Mouse (Mus musculus) layer of hippocampus, adult 9-10 months (tissue): ENCODE data around the gene Itgbl1.
A peak's percentile ranks its signal among the peaks of the same experiment; 100 is the strongest.
"Not testable (repeated sequence)": the region's sequence is repeated elsewhere in the genome, so short reads cannot be mapped to it uniquely, and the experiment has no call there.

Experiments used
- DNase-seq: peaks from one replicate; pipeline ENCODE4 v3.0.0; 2022; ENCODE audit warnings: low spot score

The Itgbl1 gene

DNA sequence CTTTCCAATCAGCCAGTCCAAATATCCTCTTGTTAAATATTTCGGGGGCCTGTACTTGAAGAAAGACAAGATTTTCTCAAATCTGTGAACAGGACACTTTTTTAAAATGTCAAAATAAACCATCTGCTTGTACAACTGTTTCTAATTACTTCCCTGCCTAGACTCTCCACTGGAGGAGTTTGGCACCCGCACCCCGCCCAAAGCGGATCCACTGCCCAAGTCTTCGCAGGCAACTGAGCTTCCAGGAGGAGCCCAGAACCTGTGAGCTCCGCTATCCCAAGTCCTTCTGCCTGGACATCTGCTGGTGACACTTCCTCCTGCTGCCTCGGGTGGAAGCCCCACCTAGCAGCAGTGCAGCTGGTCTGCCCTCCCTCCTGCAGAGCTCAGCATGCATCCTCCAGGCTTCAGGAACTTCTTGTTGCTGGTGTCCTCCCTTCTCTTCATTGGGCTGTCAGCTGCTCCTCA lies at the start of gene Itgbl1:
Itgbl1 (plus strand) TSS at position 51 of the 465 bp plus-strand sequence.
- peak; percentile 9 for DNase-seq

DNA sequence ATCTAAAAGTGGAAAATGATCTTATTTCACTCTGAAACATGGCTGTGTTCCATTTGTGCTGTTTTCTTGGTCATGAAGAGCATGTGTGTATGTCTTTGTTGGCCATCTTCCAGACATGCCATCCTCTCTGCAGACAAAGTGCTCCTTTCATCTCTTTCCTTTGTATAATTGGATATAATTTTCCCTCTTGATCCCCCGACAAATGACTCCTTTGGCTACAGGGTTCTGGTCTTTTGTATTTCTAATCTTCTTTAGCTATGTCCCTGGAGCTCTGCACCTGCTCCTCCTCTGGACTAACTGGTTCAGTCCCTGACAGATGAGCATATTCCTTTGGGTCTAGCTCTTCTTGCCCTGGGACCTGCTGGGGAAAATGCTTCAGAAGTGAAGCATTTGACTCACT lies 36.8 kb upstream of the Itgbl1 start:
- DNase-seq: no peak

GRCm38 (mm10) chr14:123626501-123627179 lies 33.1 kb upstream of the Itgbl1 start, which contains the start of gene Nalcn:
TSS of gene Nalcn (minus strand) at chr14:123627144.
- peak; percentile 29 for DNase-seq

DNA sequence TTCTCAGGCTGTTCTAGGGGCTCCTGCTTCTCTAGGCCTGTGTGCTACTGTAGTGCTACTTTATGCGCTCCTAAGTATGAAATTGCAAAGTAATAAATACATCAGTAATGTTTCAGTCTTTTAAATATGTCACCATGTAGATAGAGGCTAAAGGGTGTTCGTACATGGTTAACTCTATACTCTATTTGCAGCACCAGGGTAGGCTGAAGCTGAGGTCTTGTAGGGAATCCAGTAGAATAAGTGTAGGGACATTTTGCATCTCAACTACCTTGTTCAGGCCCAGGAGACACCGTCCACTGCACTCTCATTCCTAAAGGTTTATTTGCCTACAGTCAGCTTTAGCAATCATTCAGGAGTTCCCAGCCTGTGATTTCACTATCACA lies 32.6 kb upstream of the Itgbl1 start:
- peak; percentile 12 for DNase-seq

GRCm38 (mm10) chr14:123661091-123661491 lies 1.3 kb downstream of the Itgbl1 start:
- peak; percentile 6 for DNase-seq

GRCm38 (mm10) chr14:123662386-123662785 lies 2.6 kb downstream of the Itgbl1 start:
- no peak for DNase-seq

GRCm38 (mm10) chr14:123663206-123663605 lies 3.4 kb downstream of the Itgbl1 start:
- no peak for DNase-seq

- no peak for DNase-seq
These were observed 4.7 kb downstream of the Itgbl1 start for GRCm38 (mm10) chr14:123664451-123664850.

- DNase-seq: not testable (repeated sequence)
These were observed 11.3 kb downstream of the Itgbl1 start for GRCm38 (mm10) chr14:123671076-123671475.

DNA sequence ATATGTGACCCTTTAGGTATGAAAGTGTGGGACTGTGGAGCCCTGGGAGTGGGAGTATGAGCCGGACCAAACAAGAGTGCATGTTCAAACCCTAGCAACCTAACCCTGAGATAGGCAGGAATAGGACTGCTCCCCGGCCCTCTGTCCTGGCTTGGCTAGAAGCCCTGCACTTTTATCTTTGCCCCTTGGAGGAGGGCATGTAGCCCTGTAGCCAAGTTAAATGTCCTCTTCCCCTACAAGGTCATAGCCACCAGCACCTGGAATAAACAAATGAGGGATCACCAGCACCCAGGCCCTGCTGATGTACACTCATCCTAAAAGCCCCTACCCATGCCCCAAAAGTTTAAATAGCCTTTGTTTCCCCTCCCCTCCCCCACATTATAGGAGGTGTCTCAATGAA lies 18.3 kb downstream of the Itgbl1 start:
- no peak for DNase-seq

DNA sequence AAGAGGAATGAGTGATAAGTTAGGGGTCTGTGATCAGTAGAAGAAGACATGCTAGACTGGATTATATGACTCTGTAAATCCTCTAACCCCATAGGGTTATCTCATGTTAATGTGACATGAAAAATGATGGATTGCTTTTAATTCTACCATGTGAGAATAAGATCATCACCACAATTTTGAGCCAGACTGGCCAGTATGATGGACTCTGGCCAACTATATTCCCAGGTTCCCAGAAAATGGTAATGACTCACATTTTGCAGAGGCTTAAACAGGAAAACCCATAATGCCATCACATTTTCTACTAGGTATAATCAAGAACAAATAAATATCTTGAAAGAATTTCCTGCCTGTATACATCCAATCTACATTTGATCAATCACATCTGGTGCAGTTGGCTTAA lies 55.0 kb downstream of the Itgbl1 start:
- no peak for DNase-seq

DNA sequence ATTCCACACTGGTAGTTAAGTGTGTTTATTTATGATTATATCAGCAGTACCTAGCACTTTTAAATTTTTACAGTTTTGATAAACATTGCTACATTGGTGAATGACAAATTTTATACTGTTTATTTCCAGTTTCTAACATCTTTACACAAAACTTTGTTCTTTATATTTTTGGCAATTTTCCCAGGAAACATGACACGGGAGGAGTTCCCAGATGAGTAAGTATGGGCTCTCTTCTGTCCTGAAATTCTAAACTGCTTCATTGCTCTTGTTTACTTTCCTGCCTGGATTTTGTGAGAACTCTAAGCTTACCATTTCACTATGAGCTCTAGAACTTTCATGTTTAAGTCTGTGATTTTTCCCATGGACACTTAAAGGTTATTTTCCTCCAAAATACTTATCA lies 82.3 kb downstream of the Itgbl1 start:
- DNase-seq: no peak

GRCm38 (mm10) chr14:123751017-123751416 lies 91.2 kb downstream of the Itgbl1 start:
- DNase-seq: no peak

GRCm38 (mm10) chr14:123759534-123759933 lies 99.8 kb downstream of the Itgbl1 start:
- no peak for DNase-seq

GRCm38 (mm10) chr14:123760079-123760478 lies 100.3 kb downstream of the Itgbl1 start:
- DNase-seq: peak; percentile 45

- no peak for DNase-seq
These were observed 142.0 kb downstream of the Itgbl1 start for GRCm38 (mm10) chr14:123801744-123802143.

- DNase-seq: no peak
These were observed 177.9 kb downstream of the Itgbl1 start for GRCm38 (mm10) chr14:123837662-123838061.

DNA sequence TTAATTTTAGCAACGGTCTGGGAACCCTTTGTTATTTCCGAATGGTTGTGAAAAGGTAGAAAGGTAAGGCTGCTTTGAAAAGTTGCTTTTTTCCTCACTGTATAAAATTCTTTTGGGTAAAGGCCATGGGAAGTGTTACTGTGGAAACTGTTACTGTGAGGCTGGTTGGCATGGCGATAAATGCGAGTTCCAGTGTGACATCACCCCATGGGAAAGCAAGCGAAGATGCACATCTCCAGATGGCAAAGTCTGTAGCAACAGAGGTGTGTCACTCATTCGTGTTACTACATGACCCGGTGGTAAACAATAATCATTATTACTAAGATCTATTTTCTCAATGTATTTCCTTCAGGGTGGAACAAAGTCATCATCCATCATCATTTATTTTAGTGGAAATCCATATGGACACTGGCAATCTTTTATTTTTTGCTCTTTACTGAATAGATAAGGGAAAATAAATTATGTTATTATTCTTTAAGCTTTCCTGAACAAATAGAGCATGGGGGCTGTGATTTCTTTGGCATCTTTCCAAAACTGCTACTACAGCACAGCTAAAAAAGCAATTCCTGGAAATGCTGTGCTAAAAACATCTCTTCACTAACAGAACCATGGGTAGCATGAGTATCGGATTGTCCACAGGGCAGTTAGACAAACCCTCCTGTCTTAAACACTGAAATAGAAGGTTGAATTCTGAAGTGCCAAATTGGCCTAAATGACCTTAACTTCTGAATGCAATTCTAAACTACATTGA lies 184.1 kb downstream of the Itgbl1 start:
- DNase-seq: peak; percentile 24

- DNase-seq: no peak
These were observed 204.8 kb downstream of the Itgbl1 start for GRCm38 (mm10) chr14:123864531-123864930.

DNA sequence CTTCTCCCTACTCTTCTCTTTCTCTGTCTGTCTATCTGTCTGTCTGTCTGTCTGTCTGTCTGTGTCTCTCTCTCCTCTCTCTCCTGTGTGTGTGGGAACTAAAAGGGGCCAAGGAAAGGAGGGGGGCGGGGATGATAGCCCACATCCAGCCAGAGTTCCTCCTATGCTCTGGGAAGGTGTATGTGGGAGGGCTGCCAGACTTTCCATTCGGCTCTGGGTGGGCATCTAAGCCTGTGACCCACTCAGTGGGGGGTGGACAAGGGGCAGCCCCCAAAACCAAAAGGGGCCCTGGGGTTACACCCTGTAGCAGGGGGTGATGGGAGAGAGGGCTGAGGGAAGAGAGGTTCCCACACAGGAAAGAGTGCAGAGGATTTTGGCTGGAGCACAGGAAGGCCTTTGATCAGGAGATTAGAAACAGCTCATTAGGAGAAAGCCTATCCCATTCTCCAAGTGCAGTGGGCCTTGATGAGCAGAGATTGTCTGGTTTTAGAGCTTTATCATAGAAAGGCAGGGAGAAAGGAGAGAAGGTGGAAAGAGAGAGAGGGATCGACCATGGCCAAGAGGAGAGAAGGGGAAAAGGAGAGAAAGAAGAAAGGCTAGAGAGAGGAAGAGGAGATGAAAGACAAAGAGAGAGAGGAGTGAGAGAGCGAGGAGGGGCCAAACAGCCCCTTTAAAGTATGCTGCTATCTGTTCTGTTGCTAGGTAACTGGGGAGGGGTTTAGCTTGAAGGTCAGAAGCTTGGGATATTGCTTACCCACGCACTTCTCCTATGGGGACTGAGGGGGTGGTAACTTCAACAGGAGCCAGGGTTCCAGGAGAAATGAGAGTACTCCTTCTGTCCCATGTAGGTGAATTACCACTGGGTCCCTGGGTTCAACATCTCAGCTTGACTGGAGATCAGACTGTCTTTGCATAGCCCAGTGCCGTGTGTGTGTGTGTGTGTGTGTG lies 206.3 kb downstream of the Itgbl1 start:
- no peak for DNase-seq

- no peak for DNase-seq
These were observed 268.1 kb downstream of the Itgbl1 start for GRCm38 (mm10) chr14:123927903-123928302.

DNA sequence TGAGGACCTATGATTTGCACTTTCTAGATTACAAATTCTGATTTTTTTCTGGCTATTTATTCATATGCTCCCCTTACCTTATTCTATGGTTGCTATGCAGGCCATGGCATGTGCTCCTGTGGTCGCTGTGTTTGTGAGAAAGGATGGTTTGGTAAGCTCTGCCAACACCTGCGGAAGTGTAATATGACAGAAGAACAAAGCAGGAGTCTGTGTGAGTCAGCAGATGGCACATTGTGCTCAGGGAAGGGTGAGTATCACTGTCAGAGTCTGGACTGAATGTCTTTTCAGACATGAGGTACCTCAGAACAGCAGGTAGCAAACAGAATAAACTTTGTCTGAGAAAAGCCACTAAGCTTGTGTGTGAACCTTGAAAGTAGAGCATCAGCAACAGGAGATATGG lies 306.8 kb downstream of the Itgbl1 start:
- no peak for DNase-seq
